Mouse (Mus musculus) neural tube, embryonic 15.5 days (tissue): ENCODE results near the gene Trmt10a. TPM values are rescaled to one million over a fixed set of nuclear protein-coding genes. Genes with fewer than 3 reads are reported as not detected.
A peak's percentile ranks its signal among the peaks of the same experiment; 100 is the strongest.

Source experiments
- ATAC-seq: fragments of 200-750 bp; cut with Nextera tagmentation; 2 replicates; pipeline ENCODE4 v1.8.0; 2017; ENCODE audit warnings: mild to moderate bottlenecking, moderate TSS enrichment, moderate library complexity; ENCODE audit not compliant: low FRiP score
- H3K27ac ChIP-seq: fragments of 300-500 bp; sonication (generic); replicated peaks from 2 replicates; pipeline ENCODE4 v1.5.1; 2015; ENCODE audit warnings: mild to moderate bottlenecking, inconsistent platforms
- H3K27me3 ChIP-seq: fragments of 300-500 bp; sonication (generic); replicated peaks from 2 replicates; pipeline ENCODE4 v1.6.1; 2015; ENCODE audit warnings: inconsistent platforms
- H3K36me3 ChIP-seq: fragments of 300-500 bp; sonication (generic); 2 replicates; pipeline ENCODE4 v1.6.1; 2015; ENCODE audit warnings: inconsistent platforms
- H3K4me1 ChIP-seq: fragments of 300-500 bp; sonication (generic); 2 replicates; pipeline ENCODE4 v1.6.1; 2015; ENCODE audit warnings: inconsistent platforms
- H3K4me2 ChIP-seq: fragments of 300-500 bp; sonication (generic); 2 replicates; pipeline ENCODE4 v1.6.1; 2015; ENCODE audit warnings: inconsistent platforms, mild to moderate bottlenecking, moderate library complexity
- H3K4me3 ChIP-seq: fragments of 300-500 bp; sonication (generic); replicated peaks from 2 replicates; pipeline ENCODE4 v1.5.1; 2015; ENCODE audit warnings: mild to moderate bottlenecking, inconsistent platforms
- H3K9ac ChIP-seq: fragments of 300-500 bp; sonication (generic); replicated peaks from 2 replicates; pipeline ENCODE4 v1.6.1; 2015; ENCODE audit warnings: mild to moderate bottlenecking, inconsistent platforms
- H3K9me3 ChIP-seq: fragments of 300-500 bp; sonication (generic); replicated peaks from 2 replicates; pipeline ENCODE4 v1.6.1; 2016; ENCODE audit warnings: inconsistent platforms
- WGBS: fragments of 180-500 bp; shearing (Covaris S2); methylation state at CpG from one replicate; pipeline ENCODE4 v1.1.7; 2015; ENCODE audit warnings: mixed read lengths; 5-methylcytosine and 5-hydroxymethylcytosine counted together
- polyA plus RNA-seq: library from polyadenylated mRNA; unstranded; fragments of >200 nt; fragmentation: Nextera tagmentation; extraction: Ambion mirVana; gene quantifications from 2 replicates; pipeline ENCODE4 v1.2.1, GENCODE M21; 2015

The Trmt10a gene
- polyA plus RNA-seq, 1 experiment from 2014 or later, result 9.4 TPM

GRCm38 (mm10) chr3:138173291-138173690 is 30.0 kb downstream of the Trmt10a start:
- no peak for ATAC-seq

GRCm38 (mm10) chr3:138175551-138175950 is 32.3 kb downstream of the Trmt10a start:
- no peak for ATAC-seq
- Histone ChIP-seq H3K36me3 (no peaks in the 10 kb centered on the region), H3K4me1 (no peaks in the 10 kb centered on the region), H3K4me3 (no peak overlapping the region), H3K9ac (no peak overlapping the region), H3K4me2 (no peak overlapping the region), H3K9me3 (no peaks in the 10 kb centered on the region), H3K27ac (no peak overlapping the region), H3K27me3 (no peaks in the 10 kb centered on the region)
- 92% methylated on average over 6 of the region's 6 CpGs for WGBS

More at GRCm38 (mm10) chr3:138173291-138173690, 30.0 kb downstream of the Trmt10a start:
- no peak overlapping the region for H3K27ac ChIP-seq
- H3K4me2 ChIP-seq, result no peak overlapping the region
- 83% methylated on average over 10 of the region's 10 CpGs for WGBS
- no peak overlapping the region for H3K4me3 ChIP-seq
- H3K4me1 ChIP-seq, result no peaks in the 10 kb centered on the region
- no peaks in the 10 kb centered on the region for H3K9me3 ChIP-seq
- H3K27me3 ChIP-seq, result no peaks in the 10 kb centered on the region
- H3K36me3 ChIP-seq, result no peaks in the 10 kb centered on the region
- H3K9ac ChIP-seq, result no peak overlapping the region

GRCm38 (mm10) chr3:138182019-138182418 is 38.8 kb downstream of the Trmt10a start:
- Histone ChIP-seq H3K9me3 (no peaks in the 10 kb centered on the region), H3K9ac (no peak overlapping the region), H3K36me3 (no peaks in the 10 kb centered on the region), H3K4me3 (no peak overlapping the region), H3K4me2 (no peak overlapping the region), H3K27ac (no peak overlapping the region), H3K27me3 (no peaks in the 10 kb centered on the region), H3K4me1 (no peaks in the 10 kb centered on the region)
- no peak for ATAC-seq
- WGBS, result 87% methylated on average over 2 of the region's 2 CpGs

- Histone ChIP-seq H3K4me3 (no peak overlapping the region), H3K4me1 (no peaks in the 10 kb centered on the region), H3K27me3 (no peaks in the 10 kb centered on the region), H3K36me3 (no peaks in the 10 kb centered on the region), H3K27ac (no peak overlapping the region), H3K9ac (no peak overlapping the region), H3K4me2 (no peak overlapping the region), H3K9me3 (no peaks in the 10 kb centered on the region)
- WGBS, result 89% methylated on average over 7 of the region's 7 CpGs
- ATAC-seq, result no peak
Measured at GRCm38 (mm10) chr3:138183371-138183770, 40.1 kb downstream of the Trmt10a start.

- Histone ChIP-seq H3K4me2 (no peak overlapping the region), H3K4me1 (no peaks in the 10 kb centered on the region), H3K36me3 (no peaks in the 10 kb centered on the region), H3K9ac (no peak overlapping the region), H3K27me3 (no peaks in the 10 kb centered on the region), H3K4me3 (no peak overlapping the region), H3K9me3 (no peaks in the 10 kb centered on the region), H3K27ac (no peak overlapping the region)
- no peak for ATAC-seq
- 65% methylated on average over 4 of the region's 4 CpGs for WGBS
Measured at GRCm38 (mm10) chr3:138185290-138185689, 42.0 kb downstream of the Trmt10a start.

GRCm38 (mm10) chr3:138185995-138186930 is 43.0 kb downstream of the Trmt10a start:
- H3K27me3 ChIP-seq, result no peaks in the 10 kb centered on the region
- ATAC-seq, result peak; percentile 38; the same call in 1 of the 2 replicates
- 80% methylated on average over 26 of the region's 26 CpGs for WGBS
- no peak overlapping the region for H3K27ac ChIP-seq
- H3K4me1 ChIP-seq, result no peaks in the 10 kb centered on the region
- H3K9me3 ChIP-seq, result no peaks in the 10 kb centered on the region
- no peaks in the 10 kb centered on the region for H3K36me3 ChIP-seq
- H3K4me2 ChIP-seq, result no peak overlapping the region
- no peak overlapping the region for H3K9ac ChIP-seq
- no peak overlapping the region for H3K4me3 ChIP-seq

GRCm38 (mm10) chr3:138192260-138192659 is 49.0 kb downstream of the Trmt10a start:
- no peak for ATAC-seq
- no peak overlapping the region for H3K4me2 ChIP-seq
- no peaks in the 10 kb centered on the region for H3K36me3 ChIP-seq
- 86% methylated on average over 7 of the region's 7 CpGs for WGBS
- H3K9ac ChIP-seq, result no peak overlapping the region
- no peaks in the 10 kb centered on the region for H3K4me1 ChIP-seq
- H3K4me3 ChIP-seq, result no peak overlapping the region
- H3K27me3 ChIP-seq, result no peaks in the 10 kb centered on the region
- H3K27ac ChIP-seq, result no peak overlapping the region
- H3K9me3 ChIP-seq, result no peaks in the 10 kb centered on the region

GRCm38 (mm10) chr3:138193683-138194302 is 50.5 kb downstream of the Trmt10a start, which contains the start of gene 4930579F01Rik:
Gene 4930579F01Rik (minus strand): TSS chr3:138193825.
- H3K4me1 ChIP-seq, result 0 out of 2 replicates have a peak, but pooled peaks cover 5% of the 10 kb centered on the region
- H3K9ac ChIP-seq, result no peak within 1 kb of the TSS
- no peak within 1 kb of the TSS for H3K4me3 ChIP-seq
- 83% methylated on average over 15 of the region's 15 CpGs for WGBS
- no peak within 1 kb of the TSS for H3K4me2 ChIP-seq
- ATAC-seq, result no peak
- H3K27me3 ChIP-seq, result no peaks in the 10 kb centered on the region
- no peaks in the 10 kb centered on the region for H3K36me3 ChIP-seq
- H3K9me3 ChIP-seq, result no peaks in the 10 kb centered on the region
- no peak within 1 kb of the TSS for H3K27ac ChIP-seq

- Histone ChIP-seq H3K4me3 (no peak overlapping the region), H3K9me3 (no peaks in the 10 kb centered on the region)
Measured at GRCm38 (mm10) chr3:138197093-138197492, 53.8 kb downstream of the Trmt10a start.

GRCm38 (mm10) chr3:138197556-138197955 is 54.3 kb downstream of the Trmt10a start:
- Histone ChIP-seq H3K27ac (no peak overlapping the region), H3K9me3 (no peaks in the 10 kb centered on the region), H3K36me3 (no peaks in the 10 kb centered on the region), H3K4me3 (no peak overlapping the region), H3K4me1 (0 out of 2 replicates have a peak, but pooled peaks cover 5% of the 10 kb centered on the region), H3K4me2 (no peak overlapping the region), H3K27me3 (no peaks in the 10 kb centered on the region), H3K9ac (no peak overlapping the region)
- 59% methylated on average over 9 of the region's 9 CpGs for WGBS
- no peak for ATAC-seq

More at GRCm38 (mm10) chr3:138197093-138197492, 53.8 kb downstream of the Trmt10a start:
- no peaks in the 10 kb centered on the region for H3K27me3 ChIP-seq
- H3K36me3 ChIP-seq, result no peaks in the 10 kb centered on the region
- no peak overlapping the region for H3K4me2 ChIP-seq
- H3K27ac ChIP-seq, result no peak overlapping the region
- WGBS, result 86% methylated on average over 14 of the region's 14 CpGs
- 0 out of 2 replicates have a peak, but pooled peaks cover 5% of the 10 kb centered on the region for H3K4me1 ChIP-seq
- H3K9ac ChIP-seq, result no peak overlapping the region
- no peak for ATAC-seq

- H3K27ac ChIP-seq, result 0 out of 2 replicates have a peak overlapping the region, but pooled peaks have one; percentile 63
- H3K27me3 ChIP-seq, result no peaks in the 10 kb centered on the region
- H3K9me3 ChIP-seq, result no peaks in the 10 kb centered on the region
- peak overlapping the region; percentile 35 for H3K4me3 ChIP-seq
- ATAC-seq, result peak; percentile 97
- H3K9ac ChIP-seq, result peak overlapping the region; percentile 47; the same call in 1 of the 2 replicates
- peak overlapping the region; percentile 62 for H3K4me2 ChIP-seq
- WGBS, result 28% methylated on average over 20 of the region's 20 CpGs
- H3K4me1 ChIP-seq, result 0 out of 2 replicates have a peak, but pooled peaks cover 5% of the 10 kb centered on the region
- no peaks in the 10 kb centered on the region for H3K36me3 ChIP-seq
Measured at GRCm38 (mm10) chr3:138197973-138198721, 54.9 kb downstream of the Trmt10a start.
